Mouse (Mus musculus) megakaryocyte, embryonic 14.5 days (primary cell): ENCODE data around the gene Mrpl38.

Experiments used
- FLI1 ChIP-seq: IDR thresholded peaks from 2 replicates; pipeline ENCODE4 v1.6.1; 2012; ENCODE audit warnings: low read length, inconsistent platforms, mixed read lengths
- GATA1 ChIP-seq: IDR thresholded peaks from 3 replicates; pipeline ENCODE4 v1.6.1; 2012; ENCODE audit warnings: mixed read lengths, low read length, inconsistent platforms, borderline replicate concordance

DNA sequence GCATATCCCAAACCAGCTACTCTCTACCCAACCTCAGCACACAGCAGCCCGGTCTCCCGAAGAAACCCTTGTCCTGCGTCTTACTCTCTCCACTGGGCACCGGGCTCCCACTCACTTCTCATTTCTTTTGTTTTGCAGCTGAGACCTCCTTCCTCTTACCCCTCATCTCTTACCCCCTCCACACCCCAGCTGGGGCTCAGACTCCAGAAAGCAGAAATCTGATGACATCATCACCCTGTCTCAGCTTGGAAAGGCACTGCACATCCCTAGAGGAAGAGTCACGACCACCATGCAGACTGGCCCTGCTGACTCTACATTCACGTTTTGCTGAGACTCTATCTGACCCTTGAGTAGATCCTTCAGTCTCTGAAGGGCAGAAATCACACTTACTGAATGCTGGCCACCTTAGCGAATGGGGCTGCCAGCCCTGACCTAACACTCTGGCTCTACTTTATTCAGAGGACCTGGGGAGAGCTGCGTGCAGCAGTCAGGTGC, 8.6 kb downstream of the Mrpl38 start:
- TF ChIP-seq FLI1 (no peak), GATA1 (no peak)
